Mouse (Mus musculus): ENCODE data around the gene Rpp14. TPM values are rescaled to one million over a fixed set of nuclear protein-coding genes. Genes with fewer than 3 reads are reported as not detected.

Rpp14 gene
- polyA plus RNA-seq, 1 experiment, result 7.2 TPM

- 89% methylated on average over 4 of the region's 4 CpGs for WGBS
- Histone ChIP-seq H3K27me3 (ENCODE audit: control insufficient read depth, insufficient read depth, low read length) (no peaks in the 10 kb centered on the region), H3K4me1 (replicated peaks; ENCODE audit: control insufficient read depth, insufficient read depth, low read length) (no peaks in the 10 kb centered on the region), H3K27ac (ENCODE audit: control insufficient read depth, insufficient read depth, low read length) (no peak overlapping the region), H3K4me3 (ENCODE audit: control insufficient read depth, insufficient read depth, low read length) (no peak overlapping the region), H3K36me3 (ENCODE audit: control insufficient read depth, insufficient read depth, low read length) (no peaks in the 10 kb centered on the region)
- TF ChIP-seq CTCF (IDR thresholded peaks at IDR 0.05; ENCODE audit: borderline replicate concordance, control insufficient read depth, extremely low read depth, insufficient read depth, low read length, poor library complexity) (no peak), POLR2A (IDR thresholded peaks at IDR 0.05; ENCODE audit: control insufficient read depth, extremely low read depth, insufficient read depth, low read length, poor library complexity) (no peak)
- no peak for DNase-seq
These were observed 27.9 kb downstream of the Rpp14 start for GRCm38 (mm10) chr14:8108047-8108446.

GRCm38 (mm10) chr14:8108976-8109375 lies 28.8 kb downstream of the Rpp14 start:
- WGBS, result 91% methylated on average over 1 of the region's 1 CpGs
- Histone ChIP-seq H3K4me1 (replicated peaks; ENCODE audit: control insufficient read depth, insufficient read depth, low read length) (no peaks in the 10 kb centered on the region), H3K27ac (ENCODE audit: control insufficient read depth, insufficient read depth, low read length) (no peak overlapping the region), H3K36me3 (ENCODE audit: control insufficient read depth, insufficient read depth, low read length) (no peaks in the 10 kb centered on the region), H3K4me3 (ENCODE audit: control insufficient read depth, insufficient read depth, low read length) (no peak overlapping the region), H3K27me3 (ENCODE audit: control insufficient read depth, insufficient read depth, low read length) (no peaks in the 10 kb centered on the region)
- TF ChIP-seq CTCF (IDR thresholded peaks at IDR 0.05; ENCODE audit: borderline replicate concordance, control insufficient read depth, extremely low read depth, insufficient read depth, low read length, poor library complexity) (no peak), POLR2A (IDR thresholded peaks at IDR 0.05; ENCODE audit: control insufficient read depth, extremely low read depth, insufficient read depth, low read length, poor library complexity) (no peak)
- no peak for DNase-seq

GRCm38 (mm10) chr14:8111545-8111944 lies 31.4 kb downstream of the Rpp14 start:
- no peak overlapping the region for H3K4me3 ChIP-seq (ENCODE audit: control insufficient read depth, insufficient read depth, low read length)
- H3K27me3 ChIP-seq (ENCODE audit: control insufficient read depth, insufficient read depth, low read length), result no peaks in the 10 kb centered on the region
- TF ChIP-seq POLR2A (IDR thresholded peaks at IDR 0.05; ENCODE audit: control insufficient read depth, extremely low read depth, insufficient read depth, low read length, poor library complexity) (no peak), CTCF (IDR thresholded peaks at IDR 0.05; ENCODE audit: borderline replicate concordance, control insufficient read depth, extremely low read depth, insufficient read depth, low read length, poor library complexity) (no peak)
- H3K27ac ChIP-seq (ENCODE audit: control insufficient read depth, insufficient read depth, low read length), result no peak overlapping the region
- no peaks in the 10 kb centered on the region for H3K36me3 ChIP-seq (ENCODE audit: control insufficient read depth, insufficient read depth, low read length)
- no peaks in the 10 kb centered on the region; the same call in 1 of the 2 replicates for H3K4me1 ChIP-seq (replicated peaks; ENCODE audit: control insufficient read depth, insufficient read depth, low read length)
- WGBS, result 98% methylated on average over 6 of the region's 6 CpGs
- no peak for DNase-seq

GRCm38 (mm10) chr14:8112036-8112435 lies 31.9 kb downstream of the Rpp14 start:
- no peak overlapping the region for H3K27ac ChIP-seq (ENCODE audit: control insufficient read depth, insufficient read depth, low read length)
- no peaks in the 10 kb centered on the region; the same call in 1 of the 2 replicates for H3K4me1 ChIP-seq (replicated peaks; ENCODE audit: control insufficient read depth, insufficient read depth, low read length)
- 95% methylated on average over 8 of the region's 8 CpGs for WGBS

DNA sequence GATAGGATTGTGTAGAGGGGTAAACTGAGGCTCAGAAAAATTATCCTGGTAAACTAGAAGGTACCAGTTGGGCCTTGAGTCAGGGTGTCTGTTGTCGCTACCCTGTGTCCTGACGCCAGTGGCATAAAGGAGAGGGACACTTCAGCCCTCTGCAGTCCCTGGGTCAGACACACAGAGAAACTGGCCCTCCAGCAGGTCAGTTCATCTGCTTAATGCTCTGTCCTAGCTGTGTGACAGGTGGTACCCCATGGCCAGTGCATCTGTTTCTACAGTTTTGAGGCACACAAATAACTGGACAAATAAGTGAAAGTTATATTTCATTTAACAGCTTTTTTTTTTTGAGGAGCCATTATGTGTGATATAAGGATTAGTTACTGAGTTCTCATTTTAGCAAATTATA lies 33.4 kb downstream of the Rpp14 start:
- 98% methylated on average over 2 of the region's 2 CpGs for WGBS
- H3K4me3 ChIP-seq (ENCODE audit: control insufficient read depth, insufficient read depth, low read length), result no peak overlapping the region
- H3K27me3 ChIP-seq (ENCODE audit: control insufficient read depth, insufficient read depth, low read length), result no peaks in the 10 kb centered on the region
- no peaks in the 10 kb centered on the region; the same call in 1 of the 2 replicates for H3K4me1 ChIP-seq (replicated peaks; ENCODE audit: control insufficient read depth, insufficient read depth, low read length)
- no peak for DNase-seq
- no peaks in the 10 kb centered on the region for H3K36me3 ChIP-seq (ENCODE audit: control insufficient read depth, insufficient read depth, low read length)
- no peak overlapping the region for H3K27ac ChIP-seq (ENCODE audit: control insufficient read depth, insufficient read depth, low read length)
- TF ChIP-seq CTCF (IDR thresholded peaks at IDR 0.05; ENCODE audit: borderline replicate concordance, control insufficient read depth, extremely low read depth, insufficient read depth, low read length, poor library complexity) (no peak), POLR2A (IDR thresholded peaks at IDR 0.05; ENCODE audit: control insufficient read depth, extremely low read depth, insufficient read depth, low read length, poor library complexity) (no peak)

More at GRCm38 (mm10) chr14:8112036-8112435, 31.9 kb downstream of the Rpp14 start:
- no peaks in the 10 kb centered on the region for H3K36me3 ChIP-seq (ENCODE audit: control insufficient read depth, insufficient read depth, low read length)
- TF ChIP-seq CTCF (IDR thresholded peaks at IDR 0.05; ENCODE audit: borderline replicate concordance, control insufficient read depth, extremely low read depth, insufficient read depth, low read length, poor library complexity) (no peak), POLR2A (IDR thresholded peaks at IDR 0.05; ENCODE audit: control insufficient read depth, extremely low read depth, insufficient read depth, low read length, poor library complexity) (no peak)
- no peaks in the 10 kb centered on the region for H3K27me3 ChIP-seq (ENCODE audit: control insufficient read depth, insufficient read depth, low read length)
- H3K4me3 ChIP-seq (ENCODE audit: control insufficient read depth, insufficient read depth, low read length), result no peak overlapping the region
- DNase-seq, result no peak

DNA sequence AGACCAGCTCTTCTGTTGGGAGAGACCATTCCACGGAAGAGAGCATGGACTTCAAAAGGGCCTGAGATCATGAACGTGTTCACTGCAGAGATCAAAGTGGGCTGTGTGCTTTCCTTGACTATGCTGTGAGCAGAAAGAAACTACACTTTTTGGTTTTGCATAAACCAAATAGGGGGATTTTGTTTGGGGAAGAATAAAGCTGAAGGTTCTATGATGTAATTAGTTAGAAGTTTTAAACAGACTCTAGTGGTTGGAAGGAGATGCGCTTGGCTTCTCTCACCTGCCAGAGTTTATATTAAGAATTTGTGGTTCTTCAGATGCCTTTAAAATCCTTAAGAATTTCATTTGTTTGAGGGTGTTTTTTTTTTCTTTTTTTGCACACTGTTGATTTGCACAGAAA lies 34.1 kb downstream of the Rpp14 start:
- Histone ChIP-seq H3K4me3 (ENCODE audit: control insufficient read depth, insufficient read depth, low read length) (no peak overlapping the region), H3K4me1 (replicated peaks; ENCODE audit: control insufficient read depth, insufficient read depth, low read length) (no peaks in the 10 kb centered on the region; the same call in 1 of the 2 replicates), H3K36me3 (ENCODE audit: control insufficient read depth, insufficient read depth, low read length) (no peaks in the 10 kb centered on the region), H3K27me3 (ENCODE audit: control insufficient read depth, insufficient read depth, low read length) (no peaks in the 10 kb centered on the region), H3K27ac (ENCODE audit: control insufficient read depth, insufficient read depth, low read length) (no peak overlapping the region)
- TF ChIP-seq CTCF (IDR thresholded peaks at IDR 0.05; ENCODE audit: borderline replicate concordance, control insufficient read depth, extremely low read depth, insufficient read depth, low read length, poor library complexity) (no peak), POLR2A (IDR thresholded peaks at IDR 0.05; ENCODE audit: control insufficient read depth, extremely low read depth, insufficient read depth, low read length, poor library complexity) (no peak)
- 75% methylated on average over 3 of the region's 3 CpGs for WGBS
- no peak for DNase-seq

DNA sequence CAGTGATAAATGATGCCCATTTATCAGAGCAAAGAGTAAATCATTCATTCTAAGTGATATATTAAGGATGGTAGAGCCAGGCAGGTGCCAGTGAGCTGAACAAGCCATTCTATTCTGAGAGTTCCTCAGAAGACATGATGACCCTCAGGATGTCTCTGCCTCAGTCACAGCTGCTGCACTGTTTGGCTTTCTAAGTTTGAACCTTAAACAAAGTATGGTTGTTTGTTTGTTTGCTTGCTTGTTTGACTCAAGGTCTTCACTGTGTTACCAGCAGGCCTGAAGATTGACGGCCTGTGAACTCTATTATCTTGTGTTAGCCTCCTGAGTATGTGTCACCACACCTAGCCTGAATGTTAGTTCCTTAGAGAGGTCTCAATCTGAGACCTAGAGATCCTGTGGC lies 34.6 kb downstream of the Rpp14 start:
- WGBS, result 86% methylated on average over 1 of the region's 1 CpGs
- Histone ChIP-seq H3K4me1 (replicated peaks; ENCODE audit: control insufficient read depth, insufficient read depth, low read length) (no peaks in the 10 kb centered on the region; the same call in 1 of the 2 replicates), H3K27ac (ENCODE audit: control insufficient read depth, insufficient read depth, low read length) (no peak overlapping the region), H3K4me3 (ENCODE audit: control insufficient read depth, insufficient read depth, low read length) (no peak overlapping the region), H3K36me3 (ENCODE audit: control insufficient read depth, insufficient read depth, low read length) (no peaks in the 10 kb centered on the region), H3K27me3 (ENCODE audit: control insufficient read depth, insufficient read depth, low read length) (no peaks in the 10 kb centered on the region)
- DNase-seq, result no peak
- TF ChIP-seq CTCF (IDR thresholded peaks at IDR 0.05; ENCODE audit: borderline replicate concordance, control insufficient read depth, extremely low read depth, insufficient read depth, low read length, poor library complexity), result no peak
